Mouse (Mus musculus) gastrocnemius, adult 2 months (tissue): ENCODE data around the gene Caprin2. TPM values are rescaled to one million over a fixed set of nuclear protein-coding genes. Genes with fewer than 3 reads are reported as not detected.

Experiments used
- DNase-seq: peaks from one replicate; pipeline ENCODE4 v3.0.0; 2022
- H3K27ac ChIP-seq: fragments of 200-600 bp; 2 replicates; pipeline ENCODE4 v1.8.1; 2022; ENCODE audit warnings: mild to moderate bottlenecking
- H3K4me3 ChIP-seq: fragments of 200-600 bp; 2 replicates; pipeline ENCODE4 v1.8.1; 2022; ENCODE audit warnings: mild to moderate bottlenecking, moderate library complexity
- CTCF ChIP-seq: fragments of 200-600 bp; IDR thresholded peaks from 2 replicates; pipeline ENCODE4 v1.8.1; 2022; ENCODE audit warnings: antibody characterized with exemption, mild to moderate bottlenecking, moderate library complexity
- intact Hi-C: fragments of 180-260 bp; cut with DNase I; formaldehyde crosslinking; loops from one replicate; pipeline ENCODE4 v1.15.1; 2025
- total RNA-seq, 2 experiments: library from RNA; stranded (reverse); gene quantifications; 2 replicates each; pipeline ENCODE4 v1.2.3; 2021

Gene Caprin2
- total RNA-seq, 2 experiments from 2014 or later, result 2.7 to 3.4 TPM

GRCm38 (mm10) chr6:148830355-148830747, 65.7 kb downstream of the Caprin2 start:
- Histone ChIP-seq H3K4me3 (peak overlapping the region; percentile 96), H3K27ac (peak overlapping the region; percentile 86)
- intact Hi-C loops, result no loop called here
- no peak for TF ChIP-seq CTCF
- DNase-seq, result no peak

GRCm38 (mm10) chr6:148826119-148826518, 69.9 kb downstream of the Caprin2 start:
- H3K4me3 ChIP-seq, result no peak overlapping the region
- TF ChIP-seq CTCF, result no peak
- intact Hi-C loops, result no loop called here
- no peak for DNase-seq
- no peak overlapping the region for H3K27ac ChIP-seq

GRCm38 (mm10) chr6:148818624-148819343, 77.3 kb downstream of the Caprin2 start:
- DNase-seq, result no peak
- TF ChIP-seq CTCF, result no peak
- no peak overlapping the region for H3K4me3 ChIP-seq
- H3K27ac ChIP-seq, result no peak overlapping the region
- intact Hi-C loops, result no loop called here

GRCm38 (mm10) chr6:148816751-148817150, 79.3 kb downstream of the Caprin2 start:
- no peak for DNase-seq
- H3K27ac ChIP-seq, result no peak overlapping the region
- intact Hi-C loops, result no loop called here
- no peak overlapping the region for H3K4me3 ChIP-seq
- TF ChIP-seq CTCF, result no peak

- TF ChIP-seq CTCF, result no peak
- H3K4me3 ChIP-seq, result no peak overlapping the region
- no peak for DNase-seq
- H3K27ac ChIP-seq, result no peak overlapping the region
- intact Hi-C loops, result no loop called here
Measured at GRCm38 (mm10) chr6:148811117-148811516, 84.9 kb downstream of the Caprin2 start.

GRCm38 (mm10) chr6:148799773-148800172, 96.3 kb downstream of the Caprin2 start:
- intact Hi-C loops, result no loop called here
- Histone ChIP-seq H3K4me3 (no peak overlapping the region), H3K27ac (no peak overlapping the region)
- peak; percentile 18 for DNase-seq
- peak; percentile 26 for TF ChIP-seq CTCF

GRCm38 (mm10) chr6:148795145-148795544, 100.9 kb downstream of the Caprin2 start:
- no peak overlapping the region for H3K27ac ChIP-seq
- TF ChIP-seq CTCF, result no peak
- DNase-seq, result no peak
- intact Hi-C loops, result no loop called here
- no peak overlapping the region for H3K4me3 ChIP-seq

Other genes starting within 250 kb of the Caprin2 start
- gene Ipo8, start 64.8 kb downstream of the Caprin2 start, total RNA-seq, result 10 to 100 TPM; 17.7 to 18.0 TPM
- 1 to 10 TPM; 1.2 to 2.0 TPM for gene Sinhcaf, start 50.2 kb upstream of the Caprin2 start, total RNA-seq
- 1 to 10 TPM; 4.8 to 9.1 TPM for gene Dennd5b, start 205.4 kb upstream of the Caprin2 start, total RNA-seq
- gene Gm10203, start 233.9 kb upstream of the Caprin2 start, total RNA-seq, result not detected
- gene Etfbkmt, start 243.6 kb upstream of the Caprin2 start, total RNA-seq, result 10 to 100 TPM; 13.7 to 14.8 TPM